Mouse (Mus musculus) hindbrain, embryonic 16.5 days (tissue): ENCODE data around the gene Foxi2. TPM values are rescaled to one million over a fixed set of nuclear protein-coding genes. Genes with fewer than 3 reads are reported as not detected.

Experiments used
- ATAC-seq: fragments of 200-750 bp; cut with Nextera tagmentation; 2 replicates; pipeline ENCODE4 v1.8.0; 2017; ENCODE audit warnings: moderate TSS enrichment, moderate library complexity
- H3K27ac ChIP-seq: fragments of 300-500 bp; sonication (generic); 2 replicates; pipeline ENCODE4 v1.5.1; 2014; ENCODE audit warnings: low read depth, mild to moderate bottlenecking, control low read depth, low read length, moderate library complexity
- H3K27me3 ChIP-seq: fragments of 300-500 bp; sonication (generic); replicated peaks from 2 replicates; pipeline ENCODE4 v1.6.1; 2014; ENCODE audit warnings: low read length; ENCODE audit not compliant: control insufficient read depth, insufficient read depth
- H3K36me3 ChIP-seq: fragments of 300-500 bp; sonication (generic); 2 replicates; pipeline ENCODE4 v1.6.1; 2014; ENCODE audit warnings: mild to moderate bottlenecking, low read length, moderate library complexity, mixed read lengths; ENCODE audit not compliant: control insufficient read depth, insufficient read depth
- H3K4me1 ChIP-seq: fragments of 300-500 bp; sonication (generic); 2 replicates; pipeline ENCODE4 v1.6.1; 2014; ENCODE audit warnings: low read depth, low read length; ENCODE audit not compliant: control insufficient read depth, insufficient read depth
- H3K4me2 ChIP-seq: fragments of 300-500 bp; sonication (generic); 2 replicates; pipeline ENCODE4 v1.6.1; 2014; ENCODE audit warnings: mild to moderate bottlenecking, low read length, control low read depth, moderate library complexity
- H3K4me3 ChIP-seq: fragments of 300-500 bp; sonication (generic); 2 replicates; pipeline ENCODE4 v1.5.1; 2014; ENCODE audit warnings: mild to moderate bottlenecking, low read length, control low read depth, moderate library complexity
- H3K9ac ChIP-seq: fragments of 300-500 bp; sonication (generic); 2 replicates; pipeline ENCODE4 v1.6.1; 2014; ENCODE audit warnings: low read depth, mild to moderate bottlenecking, control low read depth, low read length, moderate library complexity
- H3K9me3 ChIP-seq: fragments of 300-500 bp; sonication (generic); 2 replicates; pipeline ENCODE4 v1.6.1; 2014; ENCODE audit warnings: mild to moderate bottlenecking, low read length, moderate library complexity; ENCODE audit not compliant: control insufficient read depth
- WGBS: fragments of 180-500 bp; shearing (Covaris S2); extraction: QIAGEN DNeasy Blood & Tissue Kit; methylation state at CpG from one replicate; pipeline ENCODE4 v1.1.7; 2014; 5-methylcytosine and 5-hydroxymethylcytosine counted together
- polyA plus RNA-seq: library from polyadenylated mRNA; unstranded; fragments of >200 nt; fragmentation: Nextera tagmentation; extraction: Ambion mirVana; gene quantifications from 2 replicates; pipeline ENCODE4 v1.2.1, GENCODE M21; 2015

The Foxi2 gene
- polyA plus RNA-seq, 1 experiment from 2014 or later = 0.09 TPM

DNA sequence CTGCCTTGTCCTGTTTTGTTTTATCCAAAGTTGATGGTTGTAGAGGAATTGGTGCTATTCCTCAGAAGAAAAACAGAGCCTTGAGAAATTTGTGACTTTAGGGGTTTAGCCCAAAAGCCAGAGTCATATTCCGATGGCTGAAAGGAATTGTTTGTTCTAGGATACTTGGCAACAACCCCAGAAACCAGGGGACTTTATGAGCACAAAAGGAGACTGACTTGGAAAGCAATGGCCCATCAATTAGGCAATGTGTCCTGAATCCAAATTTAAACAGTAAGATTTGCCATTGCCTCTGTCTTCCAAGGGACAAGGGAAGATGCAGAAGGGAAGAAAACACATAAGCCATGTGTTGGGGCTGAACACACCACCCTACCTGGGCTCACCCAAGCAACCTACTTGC is 42.3 kb downstream of the Foxi2 start:
- no peak overlapping the region for H3K4me2 ChIP-seq
- WGBS = 55% methylated on average over 1 of the region's 1 CpGs
- H3K27me3 ChIP-seq = no peaks in the 10 kb centered on the region
- H3K4me1 ChIP-seq = no peaks in the 10 kb centered on the region
- H3K27ac ChIP-seq = no peak overlapping the region
- ATAC-seq = no peak
- no peak overlapping the region for H3K9ac ChIP-seq
- no peak overlapping the region for H3K4me3 ChIP-seq
- H3K9me3 ChIP-seq = no peaks in the 10 kb centered on the region
- no peaks in the 10 kb centered on the region for H3K36me3 ChIP-seq

DNA sequence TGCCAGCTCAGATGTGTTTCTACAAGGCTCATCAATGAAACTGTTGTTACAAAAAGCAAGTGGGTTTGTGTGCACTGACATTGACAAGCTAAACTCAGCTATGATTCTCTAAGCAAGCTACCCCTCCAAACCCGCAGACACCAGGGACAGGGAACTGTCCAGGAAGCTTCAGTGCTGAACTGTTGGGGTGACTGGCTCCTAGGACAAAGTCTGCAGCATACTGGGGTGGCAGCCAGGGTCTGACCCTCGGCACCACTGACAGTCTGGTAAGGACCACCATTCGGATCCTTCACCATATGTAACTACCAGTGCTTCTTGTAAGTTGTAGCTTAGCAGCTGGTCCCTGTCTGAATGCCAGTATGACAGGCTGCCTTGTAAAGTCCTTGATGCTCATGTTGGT is 43.6 kb downstream of the Foxi2 start:
- ATAC-seq = no peak
- Histone ChIP-seq H3K9ac (no peak overlapping the region), H3K27ac (no peak overlapping the region), H3K9me3 (no peaks in the 10 kb centered on the region), H3K4me2 (no peak overlapping the region), H3K4me3 (no peak overlapping the region), H3K27me3 (no peaks in the 10 kb centered on the region), H3K36me3 (no peaks in the 10 kb centered on the region), H3K4me1 (no peaks in the 10 kb centered on the region)
- 51% methylated on average over 3 of the region's 3 CpGs for WGBS

Other genes with a start within 250 kb of the Foxi2 start
- gene Nps, start 151.6 kb upstream of the Foxi2 start, polyA plus RNA-seq = 0.57 and 0.88 TPM in 2 replicates
- not detected in 2 replicates for gene Clrn3, start 118.3 kb downstream of the Foxi2 start, polyA plus RNA-seq
- gene Ptpre, start 127.2 kb downstream of the Foxi2 start, polyA plus RNA-seq = 6.9 and 8.1 TPM in 2 replicates